Mouse (Mus musculus) heart, embryonic 11.5 days (tissue): ENCODE results near the gene Pcnx2. TPM values are rescaled to one million over a fixed set of nuclear protein-coding genes. Genes with fewer than 3 reads are reported as not detected.

Source experiments
- ATAC-seq: fragments of 200-750 bp; cut with Nextera tagmentation; replicated peaks from 2 replicates; pipeline ENCODE4 v1.8.0; 2017; ENCODE audit warnings: moderate library complexity; ENCODE audit not compliant: insufficient number of reproducible peaks, low FRiP score, low TSS enrichment
- H3K27ac ChIP-seq: fragments of 300-500 bp; sonication (generic); 2 replicates; pipeline ENCODE4 v1.5.1; 2014; ENCODE audit warnings: mild to moderate bottlenecking, low read depth, low read length
- H3K27me3 ChIP-seq: fragments of 300-500 bp; sonication (generic); 2 replicates; pipeline ENCODE4 v1.6.1; 2014; ENCODE audit warnings: mild to moderate bottlenecking, low read length, mixed read lengths; ENCODE audit not compliant: control insufficient read depth, insufficient read depth
- H3K36me3 ChIP-seq: fragments of 300-500 bp; sonication (generic); 2 replicates; pipeline ENCODE4 v1.6.1; 2014; ENCODE audit warnings: mild to moderate bottlenecking, low read length, moderate library complexity, mixed read lengths; ENCODE audit not compliant: control insufficient read depth, insufficient read depth
- H3K4me1 ChIP-seq: fragments of 300-500 bp; sonication (generic); 2 replicates; pipeline ENCODE4 v1.6.1; 2014; ENCODE audit warnings: low read length; ENCODE audit not compliant: control insufficient read depth, insufficient read depth
- H3K4me2 ChIP-seq: fragments of 300-500 bp; sonication (generic); 2 replicates; pipeline ENCODE4 v1.6.1; 2014; ENCODE audit warnings: mild to moderate bottlenecking, moderate library complexity
- H3K4me3 ChIP-seq: fragments of 300-500 bp; sonication (generic); 2 replicates; pipeline ENCODE4 v1.5.1; 2014; ENCODE audit warnings: low read depth, low read length
- H3K9ac ChIP-seq: fragments of 300-500 bp; sonication (generic); 2 replicates; pipeline ENCODE4 v1.6.1; 2014; ENCODE audit warnings: mild to moderate bottlenecking, low read depth, low read length, moderate library complexity
- H3K9me3 ChIP-seq: fragments of 300-500 bp; sonication (generic); replicated peaks from 2 replicates; pipeline ENCODE4 v1.6.1; 2016; ENCODE audit warnings: low read length; ENCODE audit not compliant: control insufficient read depth
- WGBS: fragments of 180-500 bp; shearing (Covaris S2); extraction: QIAGEN DNeasy Blood & Tissue Kit; methylation state at CpG from one replicate; pipeline ENCODE4 v1.1.7; 2014; ENCODE audit not compliant: insufficient replicate concordance; 5-methylcytosine and 5-hydroxymethylcytosine counted together
- polyA plus RNA-seq: library from polyadenylated mRNA; unstranded; fragments of >200 nt; fragmentation: Nextera tagmentation; extraction: Ambion mirVana; gene quantifications from 2 replicates; pipeline ENCODE4 v1.2.1, GENCODE M21; 2014

Pcnx2 gene
- polyA plus RNA-seq, 1 experiment from 2014 or later = 0.27 TPM

- no peak overlapping the region for H3K4me2 ChIP-seq
- H3K9me3 ChIP-seq = no peaks in the 10 kb centered on the region
- no peak overlapping the region for H3K4me3 ChIP-seq
- peaks cover 30% of the 10 kb centered on the region for H3K4me1 ChIP-seq
- no peak overlapping the region for H3K9ac ChIP-seq
- WGBS = 75% methylated on average over 12 of the region's 12 CpGs
- H3K36me3 ChIP-seq = no peaks in the 10 kb centered on the region
- no peak overlapping the region for H3K27ac ChIP-seq
- H3K27me3 ChIP-seq = no peaks in the 10 kb centered on the region
- no peak for ATAC-seq
Observed at GRCm38 (mm10) chr8:125866125-125866524, 32.0 kb downstream of the Pcnx2 start.

GRCm38 (mm10) chr8:125857251-125857650, 40.9 kb downstream of the Pcnx2 start:
- no peak overlapping the region for H3K4me2 ChIP-seq
- H3K36me3 ChIP-seq = no peaks in the 10 kb centered on the region
- ATAC-seq = no peak
- no peak overlapping the region for H3K9ac ChIP-seq
- no peaks in the 10 kb centered on the region for H3K27me3 ChIP-seq
- peaks cover 30% of the 10 kb centered on the region for H3K4me1 ChIP-seq
- H3K27ac ChIP-seq = no peak overlapping the region
- 71% methylated on average over 6 of the region's 6 CpGs for WGBS
- H3K9me3 ChIP-seq = no peaks in the 10 kb centered on the region
- H3K4me3 ChIP-seq = no peak overlapping the region

GRCm38 (mm10) chr8:125856160-125856559, 42.0 kb downstream of the Pcnx2 start:
- no peak overlapping the region for H3K27ac ChIP-seq
- WGBS = 57% methylated on average over 4 of the region's 4 CpGs
- no peaks in the 10 kb centered on the region for H3K36me3 ChIP-seq
- H3K9me3 ChIP-seq = no peaks in the 10 kb centered on the region
- no peaks in the 10 kb centered on the region for H3K27me3 ChIP-seq
- no peak overlapping the region for H3K4me3 ChIP-seq
- peaks cover 32% of the 10 kb centered on the region for H3K4me1 ChIP-seq
- no peak for ATAC-seq
- H3K4me2 ChIP-seq = no peak overlapping the region
- H3K9ac ChIP-seq = no peak overlapping the region

- no peaks in the 10 kb centered on the region for H3K27me3 ChIP-seq
- 76% methylated on average over 7 of the region's 7 CpGs for WGBS
- ATAC-seq = no peak
Observed at GRCm38 (mm10) chr8:125854379-125854778, 43.7 kb downstream of the Pcnx2 start.

GRCm38 (mm10) chr8:125853300-125853699, 44.8 kb downstream of the Pcnx2 start:
- no peak overlapping the region for H3K4me2 ChIP-seq
- H3K27ac ChIP-seq = no peak overlapping the region
- ATAC-seq = no peak
- H3K4me1 ChIP-seq = peaks cover 32% of the 10 kb centered on the region
- H3K36me3 ChIP-seq = no peaks in the 10 kb centered on the region
- no peaks in the 10 kb centered on the region for H3K9me3 ChIP-seq
- H3K27me3 ChIP-seq = no peaks in the 10 kb centered on the region
- 25% methylated on average over 5 of the region's 5 CpGs for WGBS
- H3K9ac ChIP-seq = no peak overlapping the region
- no peak overlapping the region for H3K4me3 ChIP-seq

More at GRCm38 (mm10) chr8:125854379-125854778, 43.7 kb downstream of the Pcnx2 start:
- Histone ChIP-seq H3K9ac (no peak overlapping the region), H3K4me2 (no peak overlapping the region), H3K4me1 (peaks cover 32% of the 10 kb centered on the region), H3K27ac (no peak overlapping the region), H3K9me3 (no peaks in the 10 kb centered on the region), H3K4me3 (no peak overlapping the region), H3K36me3 (no peaks in the 10 kb centered on the region)

GRCm38 (mm10) chr8:125849181-125849580, 48.9 kb downstream of the Pcnx2 start:
- H3K9ac ChIP-seq = no peak overlapping the region
- H3K9me3 ChIP-seq = no peaks in the 10 kb centered on the region
- no peak overlapping the region for H3K4me2 ChIP-seq
- H3K36me3 ChIP-seq = no peaks in the 10 kb centered on the region
- no peak for ATAC-seq
- no peaks in the 10 kb centered on the region for H3K27me3 ChIP-seq
- H3K4me1 ChIP-seq = peaks cover 16% of the 10 kb centered on the region
- no peak overlapping the region for H3K27ac ChIP-seq
- WGBS = 53% methylated on average over 4 of the region's 4 CpGs
- H3K4me3 ChIP-seq = no peak overlapping the region

- 71% methylated on average over 12 of the region's 12 CpGs for WGBS
- no peak overlapping the region for H3K9ac ChIP-seq
- H3K9me3 ChIP-seq = no peaks in the 10 kb centered on the region
- H3K4me1 ChIP-seq = peaks cover 5% of the 10 kb centered on the region; the same call in 1 of the 2 replicates
- H3K27me3 ChIP-seq = no peaks in the 10 kb centered on the region
- H3K36me3 ChIP-seq = no peaks in the 10 kb centered on the region
- H3K27ac ChIP-seq = no peak overlapping the region
- H3K4me2 ChIP-seq = no peak overlapping the region
- H3K4me3 ChIP-seq = no peak overlapping the region
- ATAC-seq = no peak
Observed at GRCm38 (mm10) chr8:125847842-125848241, 50.3 kb downstream of the Pcnx2 start.

GRCm38 (mm10) chr8:125845281-125845680, 52.8 kb downstream of the Pcnx2 start:
- WGBS = 94% methylated on average over 16 of the region's 16 CpGs
- peaks cover 7% of the 10 kb centered on the region; the same call in 1 of the 2 replicates for H3K4me1 ChIP-seq

GRCm38 (mm10) chr8:125843122-125843836, 54.8 kb downstream of the Pcnx2 start:
- Histone ChIP-seq H3K4me2 (no peak overlapping the region), H3K9ac (no peak overlapping the region), H3K4me1 (peaks cover 7% of the 10 kb centered on the region; the same call in 1 of the 2 replicates), H3K9me3 (no peaks in the 10 kb centered on the region), H3K4me3 (no peak overlapping the region), H3K36me3 (no peaks in the 10 kb centered on the region), H3K27me3 (no peaks in the 10 kb centered on the region), H3K27ac (no peak overlapping the region)
- no peak for ATAC-seq
- 73% methylated on average over 15 of the region's 15 CpGs for WGBS

More at GRCm38 (mm10) chr8:125845281-125845680, 52.8 kb downstream of the Pcnx2 start:
- H3K4me2 ChIP-seq = no peak overlapping the region
- no peaks in the 10 kb centered on the region for H3K9me3 ChIP-seq
- no peak for ATAC-seq
- no peak overlapping the region for H3K9ac ChIP-seq
- no peak overlapping the region for H3K27ac ChIP-seq
- no peak overlapping the region for H3K4me3 ChIP-seq
- no peaks in the 10 kb centered on the region for H3K36me3 ChIP-seq
- no peaks in the 10 kb centered on the region for H3K27me3 ChIP-seq
